In the genomic region with DNA sequence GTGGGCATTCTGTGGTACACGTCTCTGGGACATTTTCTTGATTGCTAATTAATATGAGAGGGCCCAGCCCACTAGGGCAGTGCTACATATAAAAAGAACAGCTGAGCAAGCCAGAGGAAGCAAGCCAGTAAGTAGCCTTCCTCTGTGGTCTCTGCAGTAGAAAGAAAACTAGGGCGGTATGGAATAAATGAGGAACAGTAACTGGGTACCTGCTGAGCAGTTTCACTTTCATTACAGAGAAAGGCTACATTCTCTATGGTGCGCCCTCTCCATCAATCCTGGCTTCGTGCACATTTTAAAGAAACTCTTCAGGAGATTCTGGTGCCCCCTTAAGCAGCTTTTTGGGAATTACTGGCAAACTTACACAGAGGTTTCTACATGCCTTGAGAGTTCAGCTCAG, we compare ENCODE assay signal across 10 mouse cellular contexts. TPM values are rescaled to one million over a fixed set of nuclear protein-coding genes. Genes with fewer than 3 reads are reported as not detected.
DNase-seq lines count a peak whose midpoint lies in the region; ATAC-seq and TF ChIP-seq lines count a peak whose summit lies in the region.
"Had no signal": no experiment of that assay in that cellular context is flagged by ENCODE, and none has a peak within 500 bp of the region (broad histone marks: within the 10 kb centered on the region; RNA-seq: fewer than 3 reads in every experiment).

No protein-coding gene starts in this region.

- H3K4me1 ChIP-seq in bone marrow macrophage, adult 2 months (ENCODE audit: control insufficient read depth, insufficient read depth, low read length) = peaks cover 42% of the 10 kb centered on the region
- H3K4me1 ChIP-seq in liver, embryonic 15.5 days (replicated peaks) = peaks cover 51% of the 10 kb centered on the region
- H3K4me1 ChIP-seq in intestine, embryonic 15.5 days (replicated peaks) = peaks cover 32% of the 10 kb centered on the region

- no peak overlapping the region; the same call in 1 of the 2 replicates for H3K9ac ChIP-seq in liver, embryonic 15.5 days
- H3K9ac ChIP-seq in intestine, embryonic 15.5 days = no peak overlapping the region
- H3K9ac ChIP-seq: neural tube, embryonic 12.5 days had no signal

- H3K36me3 ChIP-seq in liver, embryonic 15.5 days (replicated peaks) = no peaks in the 10 kb centered on the region
- no peaks in the 10 kb centered on the region for H3K36me3 ChIP-seq in intestine, embryonic 15.5 days
- H3K36me3 ChIP-seq: neural tube, embryonic 12.5 days had no signal

- TF ChIP-seq POLR2A in bone marrow macrophage, adult 2 months (IDR thresholded peaks at IDR 0.05; ENCODE audit: borderline replicate concordance, low read depth, low read length) = no peak

- H3K4me2 ChIP-seq in liver, embryonic 15.5 days = peak overlapping the region; percentile 19; the same call in 1 of the 2 replicates
- no peak overlapping the region for H3K4me2 ChIP-seq in intestine, embryonic 15.5 days (replicated peaks)
- H3K4me2 ChIP-seq: neural tube, embryonic 12.5 days had no signal

- ATAC-seq in liver, embryonic 15.5 days (ENCODE audit: insufficient read depth) = no peak
- no peak for ATAC-seq in erythroblast, adult 5-6 weeks (replicated peaks; ENCODE audit: low FRiP score, poor library complexity, severe bottlenecking)
- no peak for ATAC-seq in intestine, embryonic 15.5 days

- H3K27ac ChIP-seq in left cerebral cortex, adult 2 months = peak overlapping the region; percentile 53
- peak overlapping the region; percentile 45 for H3K27ac ChIP-seq in bone marrow macrophage, adult 2 months (ENCODE audit: insufficient read depth, low read depth, low read length)
- no peak overlapping the region for H3K27ac ChIP-seq in liver, embryonic 15.5 days (replicated peaks)
- H3K27ac ChIP-seq in intestine, embryonic 15.5 days = no peak overlapping the region
- H3K27ac ChIP-seq: neural tube, embryonic 12.5 days had no signal

- no peak overlapping the region for H3K4me3 ChIP-seq in left cerebral cortex, adult 2 months
- H3K4me3 ChIP-seq in bone marrow macrophage, adult 2 months (ENCODE audit: insufficient read depth, low read length) = peak overlapping the region; percentile 27
- no peak overlapping the region for H3K4me3 ChIP-seq in liver, embryonic 15.5 days (replicated peaks)
- no peak overlapping the region for H3K4me3 ChIP-seq in intestine, embryonic 15.5 days (replicated peaks)
- H3K4me3 ChIP-seq: neural tube, embryonic 12.5 days had no signal

- DNase-seq in left cerebral cortex, adult 2 months (ENCODE audit: extremely low spot score in 1 of 2, low spot score in 2 of 2) = no peak
- no peak for DNase-seq in left cerebral cortex, postnatal 10 days (ENCODE audit: extremely low spot score in 1 of 2, low spot score in 2 of 2)
- peak; percentile 47 to 52 for DNase-seq in B cell, adult 2 months
- DNase-seq in gastrocnemius, postnatal 14 days = no peak
- DNase-seq: cerebellum, adult 9-10 months had no signal

- no peaks in the 10 kb centered on the region for H3K27me3 ChIP-seq in liver, embryonic 15.5 days
- no peaks in the 10 kb centered on the region for H3K27me3 ChIP-seq in intestine, embryonic 15.5 days (replicated peaks)
- H3K27me3 ChIP-seq: neural tube, embryonic 12.5 days had no signal

- 36% methylated on average over 4 of the region's 4 CpGs for WGBS in liver, embryonic 15.5 days (ENCODE audit: insufficient replicate concordance)
- WGBS in intestine, embryonic 15.5 days = 60% methylated on average over 4 of the region's 4 CpGs

- intact Hi-C loops in left cerebral cortex, adult 2 months (cut with DNase I) = no loop called here
- intact Hi-C loops in left cerebral cortex, postnatal 10 days (cut with DNase I) = no loop called here
- intact Hi-C loops in gastrocnemius, postnatal 14 days (cut with DNase I; ENCODE audit: low total_unique reads) = loop anchor here (10.0 kb wide), 1 partner anchor 49 kb away; the partner anchor contains the start of genes Drc3 and Tom1l2

- TF ChIP-seq CTCF in left cerebral cortex, adult 2 months (IDR thresholded peaks at IDR 0.05) = peak; percentile 13
- TF ChIP-seq CTCF in bone marrow macrophage, adult 2 months (IDR thresholded peaks at IDR 0.05; ENCODE audit: low read depth, low read length) = no peak

- H3K9me3 ChIP-seq in liver, embryonic 15.5 days (replicated peaks) = no peaks in the 10 kb centered on the region
- no peaks in the 10 kb centered on the region for H3K9me3 ChIP-seq in intestine, embryonic 15.5 days
- H3K9me3 ChIP-seq: neural tube, embryonic 12.5 days had no signal

RNA-seq across cellular contexts. Expression of gene Tom1l2, which starts 47.1 kb away (rescaled TPM):
- 100 to 1,000 TPM; 216 to 221 TPM for total RNA-seq in left cerebral cortex, adult 2 months (2021)
- total RNA-seq in left cerebral cortex, postnatal 10 days (2021) = 100 to 1,000 TPM; 132 to 133 TPM
- polyA plus RNA-seq in bone marrow macrophage, adult 2 months (2012; ENCODE audit: insufficient read depth, insufficient read length, missing spikeins) = 18.1 and 20.4 TPM in 2 replicates
- 5.3 and 5.8 TPM in 2 replicates for polyA plus RNA-seq in liver, embryonic 15.5 days (2015; fragmentation: Nextera tagmentation; extraction: Ambion mirVana)
- total RNA-seq in gastrocnemius, postnatal 14 days (2021) = 10 to 100 TPM; 42.1 to 50.2 TPM
- 2.7 and 4.8 TPM in 2 replicates for total RNA-seq in erythroblast, adult 5-6 weeks (2015; ENCODE audit: low replicate concordance)
- 2.0 and 9.2 TPM in 2 replicates for total RNA-seq in erythroblast, adult 5-6 weeks (2017; ENCODE audit: low replicate concordance)
- 22.3 and 27.1 TPM in 2 replicates for polyA plus RNA-seq in intestine, embryonic 15.5 days (2015; fragmentation: Nextera tagmentation; extraction: Ambion mirVana)

RNA-seq across cellular contexts. Expression of gene Drc3, which starts 47.5 kb away (rescaled TPM):
- 10 to 100 TPM; 11.7 to 12.5 TPM for total RNA-seq in left cerebral cortex, adult 2 months (2021)
- total RNA-seq in left cerebral cortex, postnatal 10 days (2021) = 1 to 10 TPM; 5.2 to 7.3 TPM
- 0.72 TPM in 1 of 2 replicates, not detected in the other for polyA plus RNA-seq in bone marrow macrophage, adult 2 months (2012; ENCODE audit: insufficient read depth, insufficient read length, missing spikeins)
- 0.25 and 0.48 TPM in 2 replicates for polyA plus RNA-seq in liver, embryonic 15.5 days (2015; fragmentation: Nextera tagmentation; extraction: Ambion mirVana)
- under 1 TPM; 0.86 TPM for total RNA-seq in gastrocnemius, postnatal 14 days (2021)
- 1.3 TPM in 1 of 2 replicates, not detected in the other for total RNA-seq in erythroblast, adult 5-6 weeks (2015; ENCODE audit: low replicate concordance)
- not detected in 2 replicates for total RNA-seq in erythroblast, adult 5-6 weeks (2017; ENCODE audit: low replicate concordance)
- 1.9 and 2.1 TPM in 2 replicates for polyA plus RNA-seq in intestine, embryonic 15.5 days (2015; fragmentation: Nextera tagmentation; extraction: Ambion mirVana)

Comparison
In these comparisons a context has a peak if more than half of its experiments do, and no peak if none do; other contexts are left out.
1. DNase-seq: peak in B cell, adult 2 months (2 of 2); none in left cerebral cortex, adult 2 months (0 of 2), left cerebral cortex, postnatal 10 days (0 of 2) and gastrocnemius, postnatal 14 days (single experiment).
2. H3K27ac ChIP-seq: peak in left cerebral cortex, adult 2 months (single experiment) and bone marrow macrophage, adult 2 months (single experiment); none in liver, embryonic 15.5 days (single experiment) and intestine, embryonic 15.5 days (single experiment).
3. RNA of gene Tom1l2, which starts 47.1 kb away (total RNA-seq): 216 to 221 TPM in left cerebral cortex, adult 2 months, 132 to 133 TPM in left cerebral cortex, postnatal 10 days and 42.1 to 50.2 TPM in gastrocnemius, postnatal 14 days; 2.0 to 9.2 TPM in erythroblast, adult 5-6 weeks; every median in the first group is over 4 times any median in the second.